Mouse (Mus musculus) kidney, embryonic 16.5 days (tissue): ENCODE data around the gene Exoc3. TPM values are rescaled to one million over a fixed set of nuclear protein-coding genes. Genes with fewer than 3 reads are reported as not detected.

ENCODE experiments used
- ATAC-seq: fragments of 200-750 bp; cut with Nextera tagmentation; 2 replicates; pipeline ENCODE4 v1.8.0; 2017; ENCODE audit warnings: moderate TSS enrichment; ENCODE audit not compliant: low FRiP score, low TSS enrichment
- H3K27ac ChIP-seq: fragments of 300-500 bp; sonication (generic); 2 replicates; pipeline ENCODE4 v1.5.1; 2014; ENCODE audit warnings: low read length
- H3K27me3 ChIP-seq: fragments of 300-500 bp; sonication (generic); 2 replicates; pipeline ENCODE4 v1.6.1; 2014; ENCODE audit warnings: low read length, control low read depth, mixed read lengths; ENCODE audit not compliant: insufficient read depth
- H3K36me3 ChIP-seq: fragments of 300-500 bp; sonication (generic); 2 replicates; pipeline ENCODE4 v1.6.1; 2014; ENCODE audit warnings: low read length, control low read depth, mixed read lengths; ENCODE audit not compliant: insufficient read depth
- H3K4me1 ChIP-seq: fragments of 300-500 bp; sonication (generic); 2 replicates; pipeline ENCODE4 v1.6.1; 2014; ENCODE audit warnings: low read length, control low read depth, mixed read lengths; ENCODE audit not compliant: insufficient read depth
- H3K4me2 ChIP-seq: fragments of 300-500 bp; sonication (generic); replicated peaks from 2 replicates; pipeline ENCODE4 v1.6.1; 2014; ENCODE audit warnings: low read depth, low read length
- H3K4me3 ChIP-seq: fragments of 300-500 bp; sonication (generic); 2 replicates; pipeline ENCODE4 v1.5.1; 2014; ENCODE audit warnings: mild to moderate bottlenecking, low read length
- H3K9ac ChIP-seq: fragments of 300-500 bp; sonication (generic); replicated peaks from 2 replicates; pipeline ENCODE4 v1.6.1; 2014; ENCODE audit warnings: low read length
- H3K9me3 ChIP-seq: fragments of 300-500 bp; sonication (generic); 2 replicates; pipeline ENCODE4 v1.6.1; 2016; ENCODE audit warnings: low read length, control low read depth
- WGBS: fragments of 180-500 bp; shearing (Covaris S2); extraction: QIAGEN DNeasy Blood & Tissue Kit; methylation state at CpG from one replicate; pipeline ENCODE4 v1.1.7; 2014; 5-methylcytosine and 5-hydroxymethylcytosine counted together
- polyA plus RNA-seq: library from polyadenylated mRNA; unstranded; fragments of >200 nt; fragmentation: Nextera tagmentation; extraction: Ambion mirVana; gene quantifications from 2 replicates; pipeline ENCODE4 v1.2.1, GENCODE M21; 2015

The Exoc3 gene
- polyA plus RNA-seq, 1 experiment from 2014 or later: 68.1 TPM

GRCm38 (mm10) chr13:74143282-74143681, 65.2 kb downstream of the Exoc3 start:
- Histone ChIP-seq H3K27ac (peak overlapping the region; percentile 89), H3K4me2 (no peak overlapping the region), H3K9me3 (no peaks in the 10 kb centered on the region), H3K4me3 (no peak overlapping the region), H3K27me3 (no peaks in the 10 kb centered on the region), H3K4me1 (peaks cover 8% of the 10 kb centered on the region), H3K36me3 (no peaks in the 10 kb centered on the region), H3K9ac (no peak overlapping the region)
- WGBS: 39% methylated on average over 3 of the region's 3 CpGs
- ATAC-seq: no peak

GRCm38 (mm10) chr13:74140793-74141192, 67.7 kb downstream of the Exoc3 start:
- Histone ChIP-seq H3K27me3 (no peaks in the 10 kb centered on the region), H3K4me3 (no peak overlapping the region), H3K36me3 (no peaks in the 10 kb centered on the region), H3K9ac (no peak overlapping the region), H3K4me2 (no peak overlapping the region), H3K4me1 (peaks cover 8% of the 10 kb centered on the region), H3K9me3 (no peaks in the 10 kb centered on the region), H3K27ac (no peak overlapping the region)
- 89% methylated on average over 6 of the region's 6 CpGs for WGBS
- ATAC-seq: no peak

- Histone ChIP-seq H3K4me2 (no peak overlapping the region), H3K27ac (no peak overlapping the region), H3K9me3 (no peaks in the 10 kb centered on the region), H3K27me3 (no peaks in the 10 kb centered on the region), H3K36me3 (no peaks in the 10 kb centered on the region), H3K4me1 (0 out of 2 replicates have a peak, but pooled peaks cover under 1% of the 10 kb centered on the region), H3K9ac (no peak overlapping the region), H3K4me3 (no peak overlapping the region)
- ATAC-seq: no peak
- 81% methylated on average over 7 of the region's 7 CpGs for WGBS
Observed at GRCm38 (mm10) chr13:74138906-74139647, 69.5 kb downstream of the Exoc3 start.

- Histone ChIP-seq H3K9me3 (no peaks in the 10 kb centered on the region), H3K4me3 (no peak overlapping the region)
- 86% methylated on average over 6 of the region's 6 CpGs for WGBS
Observed at GRCm38 (mm10) chr13:74129909-74130308, 78.6 kb downstream of the Exoc3 start.

GRCm38 (mm10) chr13:74127571-74127970, 81.0 kb downstream of the Exoc3 start:
- WGBS: 77% methylated on average over 7 of the region's 7 CpGs
- no peak overlapping the region for H3K27ac ChIP-seq
- no peak for ATAC-seq

More at GRCm38 (mm10) chr13:74129909-74130308, 78.6 kb downstream of the Exoc3 start:
- ATAC-seq: no peak
- Histone ChIP-seq H3K4me1 (no peaks in the 10 kb centered on the region), H3K9ac (no peak overlapping the region), H3K27me3 (no peaks in the 10 kb centered on the region), H3K4me2 (no peak overlapping the region), H3K36me3 (no peaks in the 10 kb centered on the region), H3K27ac (no peak overlapping the region)

GRCm38 (mm10) chr13:74122632-74123031, 85.9 kb downstream of the Exoc3 start:
- 74% methylated on average over 3 of the region's 3 CpGs for WGBS
- Histone ChIP-seq H3K27me3 (peaks cover 37% of the 10 kb centered on the region), H3K36me3 (no peaks in the 10 kb centered on the region), H3K9me3 (no peaks in the 10 kb centered on the region), H3K9ac (no peak overlapping the region), H3K4me1 (peaks cover 8% of the 10 kb centered on the region), H3K4me2 (no peak overlapping the region), H3K27ac (no peak overlapping the region), H3K4me3 (no peak overlapping the region)
- ATAC-seq: no peak

More at GRCm38 (mm10) chr13:74127571-74127970, 81.0 kb downstream of the Exoc3 start:
- Histone ChIP-seq H3K9ac (no peak overlapping the region), H3K4me3 (no peak overlapping the region), H3K4me1 (no peaks in the 10 kb centered on the region), H3K9me3 (no peaks in the 10 kb centered on the region), H3K27me3 (peaks cover 12% of the 10 kb centered on the region), H3K36me3 (no peaks in the 10 kb centered on the region), H3K4me2 (no peak overlapping the region)

- 34% methylated on average over 14 of the region's 14 CpGs for WGBS
- no peak for ATAC-seq
- Histone ChIP-seq H3K4me3 (peak overlapping the region; percentile 51), H3K27ac (no peak overlapping the region), H3K4me2 (peak overlapping the region; percentile 80), H3K27me3 (peaks cover 37% of the 10 kb centered on the region), H3K4me1 (peaks cover 8% of the 10 kb centered on the region), H3K36me3 (no peaks in the 10 kb centered on the region), H3K9ac (no peak overlapping the region), H3K9me3 (no peaks in the 10 kb centered on the region)
Observed at GRCm38 (mm10) chr13:74121795-74122330, 86.7 kb downstream of the Exoc3 start.

- H3K4me2 ChIP-seq: peak within 1 kb of the TSS; percentile 80
- H3K4me1 ChIP-seq: peaks cover 8% of the 10 kb centered on the region
- H3K4me3 ChIP-seq: peak within 1 kb of the TSS; percentile 51
- under 1% methylated on average over 34 of the region's 35 CpGs for WGBS
- no peaks in the 10 kb centered on the region for H3K9me3 ChIP-seq
- H3K27ac ChIP-seq: no peak within 1 kb of the TSS
- peaks cover 37% of the 10 kb centered on the region for H3K27me3 ChIP-seq
- peak; percentile 47 for ATAC-seq
- H3K9ac ChIP-seq: peak within 1 kb of the TSS; percentile 50
- no peaks in the 10 kb centered on the region for H3K36me3 ChIP-seq
Observed at GRCm38 (mm10) chr13:74121141-74121602, 87.4 kb downstream of the Exoc3 start, which contains the start of gene Slc9a3. Slc9a3 (plus strand) TSS chr13:74121457.
